Mouse (Mus musculus) liver, embryonic 11.5 days (tissue): ENCODE data around the gene Litaf. TPM values are rescaled to one million over a fixed set of nuclear protein-coding genes. Genes with fewer than 3 reads are reported as not detected.
A peak's percentile ranks its signal among the peaks of the same experiment; 100 is the strongest.

Source experiments
- ATAC-seq: fragments of 200-750 bp; cut with Nextera tagmentation; replicated peaks from 2 replicates; pipeline ENCODE4 v1.8.0; 2017; ENCODE audit warnings: moderate number of reproducible peaks, mild to moderate bottlenecking, moderate TSS enrichment, moderate library complexity; ENCODE audit not compliant: low FRiP score
- DNase-seq: peaks from one replicate; pipeline ENCODE4 v3.0.0-alpha.2; 2017; ENCODE audit warnings: low spot score
- H3K27ac ChIP-seq: fragments of 300-500 bp; sonication (generic); 2 replicates; pipeline ENCODE4 v1.5.1; 2014; ENCODE audit warnings: mild to moderate bottlenecking, low read depth, low read length, control low read depth
- H3K27me3 ChIP-seq: fragments of 300-500 bp; sonication (generic); replicated peaks from 2 replicates; pipeline ENCODE4 v1.6.1; 2014; ENCODE audit warnings: low read length, mixed read lengths; ENCODE audit not compliant: control insufficient read depth, insufficient read depth
- H3K36me3 ChIP-seq: fragments of 300-500 bp; sonication (generic); 2 replicates; pipeline ENCODE4 v1.6.1; 2014; ENCODE audit warnings: mild to moderate bottlenecking, low read length, moderate library complexity, mixed read lengths; ENCODE audit not compliant: control insufficient read depth, insufficient read depth
- H3K4me1 ChIP-seq: fragments of 300-500 bp; sonication (generic); replicated peaks from 2 replicates; pipeline ENCODE4 v1.6.1; 2014; ENCODE audit warnings: low read length, mixed read lengths; ENCODE audit not compliant: control insufficient read depth, insufficient read depth
- H3K4me2 ChIP-seq: fragments of 300-500 bp; sonication (generic); 2 replicates; pipeline ENCODE4 v1.6.1; 2014; ENCODE audit warnings: mild to moderate bottlenecking, control low read depth, moderate library complexity
- H3K4me3 ChIP-seq: fragments of 300-500 bp; sonication (generic); 2 replicates; pipeline ENCODE4 v1.5.1; 2014; ENCODE audit warnings: low read depth, low read length, control low read depth
- H3K9ac ChIP-seq: fragments of 300-500 bp; sonication (generic); 2 replicates; pipeline ENCODE4 v1.6.1; 2014; ENCODE audit warnings: low read depth, low read length, control low read depth
- H3K9me3 ChIP-seq: fragments of 300-500 bp; sonication (generic); 2 replicates; pipeline ENCODE4 v1.6.1; 2016; ENCODE audit warnings: low read length, inconsistent platforms, mixed read lengths; ENCODE audit not compliant: control insufficient read depth
- WGBS: fragments of 180-500 bp; shearing (Covaris S2); extraction: QIAGEN DNeasy Blood & Tissue Kit; methylation state at CpG from one replicate; pipeline ENCODE4 v1.1.7; 2014; 5-methylcytosine and 5-hydroxymethylcytosine counted together
- polyA plus RNA-seq: library from polyadenylated mRNA; unstranded; fragments of >200 nt; fragmentation: Nextera tagmentation; extraction: Ambion mirVana; gene quantifications from 2 replicates; pipeline ENCODE4 v1.2.1, GENCODE M21; 2014

Gene Litaf
- polyA plus RNA-seq, 1 experiment from 2014 or later = 53.6 TPM

DNA sequence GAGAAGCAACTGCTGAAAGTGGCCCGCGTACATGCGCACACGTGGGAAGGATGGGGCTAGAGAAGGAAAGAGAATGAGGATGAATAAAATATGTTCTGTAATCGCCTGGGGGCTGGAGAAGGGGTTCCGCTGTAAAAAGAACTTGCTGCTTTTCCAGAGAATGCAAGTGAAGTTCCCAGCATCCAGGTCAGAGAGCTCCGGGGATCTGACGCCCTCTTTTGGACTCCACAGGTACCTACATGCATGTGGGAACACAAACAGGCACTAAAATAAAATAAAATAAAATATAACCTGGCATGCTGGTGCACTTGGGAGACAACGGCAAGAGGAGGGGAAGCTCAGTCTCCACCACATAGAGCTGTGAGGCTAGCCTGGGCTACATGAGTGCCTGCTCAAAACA lies 67.7 kb downstream of the Litaf start:
- Histone ChIP-seq H3K4me2 (no peak overlapping the region), H3K27ac (no peak overlapping the region), H3K4me3 (no peak overlapping the region), H3K9me3 (no peaks in the 10 kb centered on the region), H3K9ac (no peak overlapping the region), H3K27me3 (no peaks in the 10 kb centered on the region), H3K36me3 (no peaks in the 10 kb centered on the region), H3K4me1 (peaks cover 8% of the 10 kb centered on the region)
- ATAC-seq = no peak
- WGBS = 80% methylated on average over 9 of the region's 9 CpGs
- DNase-seq = no peak

DNA sequence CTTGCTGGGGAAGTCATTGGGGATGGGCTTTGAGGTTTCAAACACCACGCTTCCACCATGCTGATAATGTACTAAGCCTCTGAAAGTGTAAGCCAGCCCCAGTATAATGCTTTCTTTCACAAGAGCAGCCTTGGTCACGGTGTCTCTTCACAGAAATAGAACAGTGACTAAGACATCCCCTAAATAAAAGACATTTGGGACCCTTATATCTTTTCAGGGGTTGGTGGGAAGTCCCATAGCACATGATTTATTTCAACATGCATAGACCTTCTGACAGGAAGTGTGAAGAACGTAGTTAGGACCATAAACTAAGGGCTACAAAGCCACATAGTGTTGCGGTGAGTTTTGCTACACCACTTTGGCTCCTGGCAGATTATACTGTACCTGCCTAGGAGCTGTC lies 69.4 kb downstream of the Litaf start:
- ATAC-seq = no peak
- Histone ChIP-seq H3K4me1 (peaks cover 10% of the 10 kb centered on the region), H3K4me2 (no peak overlapping the region)

DNA sequence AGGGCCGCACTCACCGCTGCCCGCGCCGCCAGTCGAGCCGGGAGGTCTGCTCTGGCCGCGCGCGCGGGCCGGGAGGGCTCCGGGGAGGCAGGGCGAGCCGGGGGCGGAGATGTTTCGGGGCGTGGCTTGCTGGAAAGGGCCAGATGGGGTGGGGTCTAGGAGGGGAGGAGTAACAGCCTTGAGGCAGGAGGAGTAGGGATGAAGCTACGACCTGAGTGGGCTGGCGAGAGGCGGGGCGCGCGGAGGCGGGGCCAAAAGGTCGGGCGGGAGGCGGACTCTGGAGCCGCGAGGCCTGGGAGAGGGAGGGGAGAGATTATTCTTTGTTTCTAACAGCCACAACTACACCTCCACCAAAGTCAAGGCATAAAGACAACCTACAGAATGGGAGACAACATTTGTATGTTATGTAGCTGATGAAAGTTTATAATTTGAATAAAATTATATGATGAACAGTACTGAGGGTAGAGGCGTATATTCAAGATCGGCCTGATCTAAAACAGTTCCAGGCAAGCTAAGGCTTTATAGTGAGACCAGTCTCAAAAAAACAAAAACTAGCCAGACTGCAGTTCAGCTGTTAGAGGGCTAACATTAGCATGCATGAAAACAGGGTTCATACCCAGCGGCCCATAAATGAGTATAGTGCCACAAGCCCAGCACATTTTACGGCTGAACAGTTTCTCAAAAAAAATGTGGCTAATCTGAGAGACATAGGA lies 72.8 kb downstream of the Litaf start:
- peak; percentile 95 for ATAC-seq
- 11% methylated on average over 33 of the region's 35 CpGs for WGBS
- H3K27me3 ChIP-seq = no peaks in the 10 kb centered on the region

More for the DNA sequence above, 69.4 kb downstream of the Litaf start:
- Histone ChIP-seq H3K9ac (no peak overlapping the region), H3K36me3 (no peaks in the 10 kb centered on the region), H3K27me3 (no peaks in the 10 kb centered on the region), H3K4me3 (no peak overlapping the region), H3K27ac (no peak overlapping the region), H3K9me3 (no peaks in the 10 kb centered on the region)
- WGBS = 69% methylated on average over 4 of the region's 4 CpGs
- no peak for DNase-seq

DNA sequence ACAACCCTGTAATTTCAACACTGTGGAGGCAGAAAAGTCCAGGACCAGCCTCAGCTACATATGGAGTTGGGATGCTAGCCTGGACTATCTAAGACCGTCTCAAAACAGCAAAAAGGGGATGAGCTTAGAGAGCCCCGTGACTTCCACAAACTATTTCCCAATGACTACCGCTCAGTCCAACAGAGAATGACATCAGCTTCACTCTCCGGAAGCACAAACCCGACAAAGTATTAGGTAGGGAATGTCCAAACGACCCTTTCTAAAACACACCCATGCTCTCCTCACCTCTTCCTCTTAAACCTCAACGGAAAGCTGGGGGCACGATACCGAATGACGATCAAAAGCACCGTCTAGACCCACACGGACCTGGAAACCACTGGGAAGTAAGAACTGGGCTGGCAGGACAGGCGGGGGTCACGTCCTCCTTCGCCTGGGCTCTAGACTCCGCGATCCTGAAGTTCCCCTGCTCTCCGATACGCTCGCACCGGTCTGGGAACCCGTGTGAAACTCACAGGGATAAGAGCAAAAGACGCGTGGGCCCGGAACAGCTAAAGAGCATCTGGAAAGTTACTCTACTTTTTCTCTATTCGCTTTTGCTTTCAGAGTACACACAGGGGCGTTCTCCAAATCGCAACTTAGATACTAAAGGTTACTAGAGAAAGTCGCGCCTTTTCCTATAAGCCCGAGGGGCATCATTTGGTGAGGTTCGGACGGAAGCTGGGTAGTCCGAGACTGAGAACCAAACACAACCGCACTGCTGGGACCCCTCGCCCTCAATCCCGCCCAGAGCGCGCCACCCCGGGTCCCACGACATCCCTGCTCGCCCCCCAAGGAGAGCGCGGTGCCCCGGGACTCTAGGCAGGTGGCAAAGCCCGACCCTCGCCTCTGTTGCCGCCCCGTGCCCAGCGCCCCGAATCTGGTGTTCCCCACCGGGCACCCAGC lies 73.6 kb downstream of the Litaf start:
- Histone ChIP-seq H3K27me3 (no peaks in the 10 kb centered on the region), H3K27ac (peak overlapping the region; percentile 70), H3K9ac (peak overlapping the region; percentile 85), H3K4me3 (peak overlapping the region; percentile 83), H3K9me3 (no peaks in the 10 kb centered on the region), H3K36me3 (no peaks in the 10 kb centered on the region; the same call in 1 of the 2 replicates), H3K4me1 (peaks cover 15% of the 10 kb centered on the region), H3K4me2 (peak overlapping the region; percentile 97)
- peak; percentile 68 for DNase-seq
- WGBS = under 1% methylated on average over 52 of the region's 52 CpGs
- ATAC-seq = peak; percentile 35

More for the DNA sequence above, 72.8 kb downstream of the Litaf start:
- DNase-seq = peak; percentile 99
- Histone ChIP-seq H3K27ac (peak overlapping the region; percentile 70), H3K9me3 (no peaks in the 10 kb centered on the region), H3K4me3 (peak overlapping the region; percentile 83), H3K36me3 (no peaks in the 10 kb centered on the region; the same call in 1 of the 2 replicates), H3K4me1 (peaks cover 15% of the 10 kb centered on the region), H3K9ac (peak overlapping the region; percentile 85), H3K4me2 (peak overlapping the region; percentile 97)

DNA sequence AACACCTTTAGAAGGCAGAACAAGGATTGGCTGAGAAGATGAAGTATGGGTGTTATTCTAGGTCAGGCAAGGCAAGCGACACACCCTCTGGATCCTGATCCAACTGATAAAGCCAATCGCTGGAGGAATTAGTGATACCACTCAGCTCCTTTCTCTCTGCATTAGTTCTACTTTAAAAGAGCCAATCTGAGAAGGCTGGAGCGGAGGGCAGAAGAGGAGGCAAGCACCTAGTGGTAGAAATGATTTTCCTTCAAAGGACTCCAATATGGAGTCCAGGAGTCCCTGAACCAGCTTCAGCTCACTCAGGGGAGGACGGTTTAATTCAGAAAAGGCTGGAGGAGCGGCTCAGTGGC lies 74.2 kb downstream of the Litaf start:
- H3K9ac ChIP-seq = peak overlapping the region; percentile 85
- 34% methylated on average over 5 of the region's 5 CpGs for WGBS
- ATAC-seq (no peak), DNase-seq (no peak)
- H3K4me1 ChIP-seq = peaks cover 15% of the 10 kb centered on the region
- H3K27me3 ChIP-seq = no peaks in the 10 kb centered on the region
- no peaks in the 10 kb centered on the region; the same call in 1 of the 2 replicates for H3K36me3 ChIP-seq
- no peaks in the 10 kb centered on the region for H3K9me3 ChIP-seq
- H3K27ac ChIP-seq = peak overlapping the region; percentile 70; the same call in 1 of the 2 replicates
- peak overlapping the region; percentile 83 for H3K4me3 ChIP-seq
- H3K4me2 ChIP-seq = peak overlapping the region; percentile 97

DNA sequence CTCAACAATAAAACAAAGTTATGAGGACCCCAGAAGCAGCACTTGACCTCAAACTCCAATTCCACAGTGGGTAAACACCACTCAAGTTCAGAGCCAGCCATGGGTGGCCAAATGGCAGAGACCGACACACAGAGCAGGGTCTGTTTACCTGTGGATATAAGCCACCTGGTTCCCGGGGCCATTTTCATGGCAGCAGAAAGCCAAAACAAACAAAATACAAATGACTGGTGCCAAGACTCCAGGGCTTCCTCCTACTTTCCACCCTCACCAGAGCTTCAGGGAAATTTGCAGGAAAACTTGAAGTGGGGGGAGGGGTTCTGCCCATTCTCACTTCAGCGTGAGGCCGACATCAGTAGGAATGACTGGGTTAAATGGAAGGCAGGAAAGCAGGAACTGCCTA lies 75.2 kb downstream of the Litaf start:
- Histone ChIP-seq H3K4me3 (no peak overlapping the region), H3K4me2 (no peak overlapping the region; the same call in 1 of the 2 replicates)
- 80% methylated on average over 4 of the region's 4 CpGs for WGBS

DNA sequence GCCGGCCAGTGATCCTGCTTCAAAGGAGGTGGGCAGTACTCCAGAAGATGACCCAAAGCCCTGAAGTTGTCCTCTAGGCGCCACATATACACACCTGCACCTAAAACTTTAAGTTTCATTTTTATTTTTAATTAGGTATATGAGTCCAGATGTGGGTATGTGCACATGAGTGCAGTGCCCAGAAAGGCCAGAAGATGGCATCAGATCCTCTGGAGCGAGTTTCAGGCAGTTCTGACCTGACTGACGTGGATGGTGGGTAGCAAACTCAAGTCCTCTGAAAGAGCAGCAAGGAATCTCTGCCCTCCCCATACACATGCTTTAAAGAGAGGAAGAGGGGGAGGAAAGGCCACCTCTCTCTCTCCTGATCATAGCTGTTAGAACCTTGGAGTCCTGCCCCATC lies 76.1 kb downstream of the Litaf start:
- H3K4me1 ChIP-seq = peaks cover 15% of the 10 kb centered on the region
- WGBS = 81% methylated on average over 4 of the region's 4 CpGs
- ATAC-seq = no peak
- H3K27me3 ChIP-seq = no peaks in the 10 kb centered on the region
- H3K27ac ChIP-seq = no peak overlapping the region
- no peaks in the 10 kb centered on the region; the same call in 1 of the 2 replicates for H3K36me3 ChIP-seq
- no peak for DNase-seq
- no peak overlapping the region for H3K4me3 ChIP-seq
- no peaks in the 10 kb centered on the region for H3K9me3 ChIP-seq
- H3K9ac ChIP-seq = no peak overlapping the region
- H3K4me2 ChIP-seq = no peak overlapping the region

More for the DNA sequence above, 75.2 kb downstream of the Litaf start:
- DNase-seq (no peak), ATAC-seq (no peak)
- Histone ChIP-seq H3K36me3 (no peaks in the 10 kb centered on the region; the same call in 1 of the 2 replicates), H3K4me1 (peaks cover 15% of the 10 kb centered on the region), H3K27ac (no peak overlapping the region), H3K9ac (no peak overlapping the region), H3K27me3 (no peaks in the 10 kb centered on the region), H3K9me3 (no peaks in the 10 kb centered on the region)

DNA sequence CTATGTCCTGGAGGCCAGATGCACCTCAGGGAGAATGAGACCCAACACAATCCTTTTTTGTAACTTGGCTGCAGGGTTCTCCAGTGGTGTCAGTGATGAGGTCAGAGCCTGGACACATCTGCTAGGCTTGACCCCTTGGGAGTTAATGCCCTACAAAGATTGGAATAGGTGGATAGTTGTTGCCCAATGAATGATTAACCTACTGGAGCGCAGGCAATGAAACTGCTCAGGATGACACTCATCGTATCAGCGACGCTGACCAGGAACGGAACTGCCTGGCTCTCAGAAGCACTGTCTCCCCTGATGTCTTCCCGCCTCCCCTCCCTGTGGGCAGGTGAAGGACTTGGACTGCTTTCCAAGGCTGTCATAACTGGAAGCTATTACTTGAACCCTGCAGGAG lies 76.6 kb downstream of the Litaf start:
- Histone ChIP-seq H3K36me3 (no peaks in the 10 kb centered on the region; the same call in 1 of the 2 replicates), H3K27me3 (no peaks in the 10 kb centered on the region), H3K9me3 (no peaks in the 10 kb centered on the region), H3K4me2 (no peak overlapping the region), H3K9ac (no peak overlapping the region), H3K27ac (no peak overlapping the region), H3K4me3 (no peak overlapping the region), H3K4me1 (peaks cover 15% of the 10 kb centered on the region)
- ATAC-seq (no peak), DNase-seq (no peak)
- 79% methylated on average over 6 of the region's 6 CpGs for WGBS
